Mouse (Mus musculus) lung, embryonic 16.5 days (tissue): ENCODE results near the gene Egln2. TPM values are rescaled to one million over a fixed set of nuclear protein-coding genes. Genes with fewer than 3 reads are reported as not detected.

Experiments
- ATAC-seq: fragments of 200-750 bp; cut with Nextera tagmentation; 2 replicates; pipeline ENCODE4 v1.8.0; 2017; ENCODE audit warnings: low read depth, mild to moderate bottlenecking, moderate library complexity
- H3K27ac ChIP-seq: fragments of 300-500 bp; sonication (generic); 2 replicates; pipeline ENCODE4 v1.5.1; 2014; ENCODE audit warnings: mild to moderate bottlenecking, control low read depth, low read length
- H3K27me3 ChIP-seq: fragments of 300-500 bp; sonication (generic); 2 replicates; pipeline ENCODE4 v1.6.1; 2014; ENCODE audit warnings: low read depth, low read length, mixed read lengths; ENCODE audit not compliant: control insufficient read depth, insufficient read depth
- H3K36me3 ChIP-seq: fragments of 300-500 bp; sonication (generic); 2 replicates; pipeline ENCODE4 v1.6.1; 2014; ENCODE audit warnings: low read length; ENCODE audit not compliant: control insufficient read depth, insufficient read depth
- H3K4me1 ChIP-seq: fragments of 300-500 bp; sonication (generic); replicated peaks from 2 replicates; pipeline ENCODE4 v1.6.1; 2014; ENCODE audit warnings: low read length, mixed read lengths; ENCODE audit not compliant: control insufficient read depth, insufficient read depth
- H3K4me2 ChIP-seq: fragments of 300-500 bp; sonication (generic); 2 replicates; pipeline ENCODE4 v1.6.1; 2014; ENCODE audit warnings: low read depth, low read length, control low read depth
- H3K4me3 ChIP-seq: fragments of 300-500 bp; sonication (generic); 2 replicates; pipeline ENCODE4 v1.5.1; 2014; ENCODE audit warnings: mild to moderate bottlenecking, low read length, control low read depth
- H3K9ac ChIP-seq: fragments of 300-500 bp; sonication (generic); 2 replicates; pipeline ENCODE4 v1.6.1; 2014; ENCODE audit warnings: low read length, control low read depth
- H3K9me3 ChIP-seq: fragments of 300-500 bp; sonication (generic); 2 replicates; pipeline ENCODE4 v1.6.1; 2016; ENCODE audit warnings: low read length; ENCODE audit not compliant: control insufficient read depth
- WGBS: fragments of 180-500 bp; shearing (Covaris S2); extraction: QIAGEN DNeasy Blood & Tissue Kit; methylation state at CpG from one replicate; pipeline ENCODE4 v1.1.7; 2014; 5-methylcytosine and 5-hydroxymethylcytosine counted together
- polyA plus RNA-seq: library from polyadenylated mRNA; unstranded; fragments of >200 nt; fragmentation: Nextera tagmentation; extraction: Ambion mirVana; gene quantifications from 2 replicates; pipeline ENCODE4 v1.2.1, GENCODE M21; 2015

The Egln2 gene
- polyA plus RNA-seq = 68.8 and 72.9 TPM in 2 replicates

DNA sequence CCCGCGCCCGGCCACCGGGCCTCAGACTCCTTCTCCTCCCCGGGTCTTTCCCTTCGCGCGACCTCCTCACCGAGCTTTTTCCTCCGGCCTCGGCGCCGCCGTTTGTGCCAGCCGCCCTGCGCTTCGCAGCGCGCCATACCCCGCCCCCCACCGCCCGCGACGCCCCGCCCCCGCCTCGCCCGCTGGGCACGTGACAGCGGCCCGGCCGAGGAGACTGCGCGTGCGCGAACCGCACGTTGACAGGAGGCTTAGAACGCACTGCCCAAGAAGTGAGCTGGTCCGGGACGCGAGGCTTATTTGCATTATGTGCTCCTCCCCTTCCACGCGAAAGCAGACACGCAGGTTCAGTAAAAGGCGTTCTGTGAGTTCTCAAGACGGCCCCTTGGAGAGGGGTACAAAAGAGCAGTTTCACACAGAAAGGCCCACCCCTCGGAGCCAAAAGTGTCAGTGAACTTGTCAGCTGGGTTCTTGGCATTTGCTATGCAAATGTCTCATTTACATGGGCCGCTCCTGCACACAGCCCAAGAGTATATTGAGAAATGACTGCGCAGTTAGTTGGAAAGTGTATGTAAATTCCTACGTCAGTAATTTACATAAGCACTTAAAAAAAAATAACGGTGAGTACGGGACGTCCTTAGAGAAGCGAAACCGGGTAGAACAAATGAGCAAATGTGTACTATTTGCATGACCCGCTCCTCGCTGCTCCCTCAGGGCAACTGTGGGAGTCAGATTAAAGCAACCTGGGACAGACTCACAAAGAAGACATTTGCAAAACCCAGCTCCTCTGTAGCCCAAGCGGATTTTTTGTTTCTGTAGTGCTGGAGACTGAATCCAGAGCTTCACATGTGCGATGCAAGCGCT lies at the start of gene Egln2:
Gene Egln2 (minus strand): TSS at position 189 of the 861 bp plus-strand sequence.
- Histone ChIP-seq H3K9ac (peak within 1 kb of the TSS; percentile 92), H3K4me3 (peak within 1 kb of the TSS; percentile 62), H3K9me3 (no peaks in the 10 kb centered on the region), H3K27me3 (no peaks in the 10 kb centered on the region), H3K36me3 (peaks cover 19% of the 10 kb centered on the region), H3K4me2 (peak within 1 kb of the TSS; percentile 89), H3K27ac (peak within 1 kb of the TSS; percentile 99), H3K4me1 (peaks cover 41% of the 10 kb centered on the region)
- 2% methylated on average over 61 of the region's 61 CpGs for WGBS
- ATAC-seq = peak; percentile 88

DNA sequence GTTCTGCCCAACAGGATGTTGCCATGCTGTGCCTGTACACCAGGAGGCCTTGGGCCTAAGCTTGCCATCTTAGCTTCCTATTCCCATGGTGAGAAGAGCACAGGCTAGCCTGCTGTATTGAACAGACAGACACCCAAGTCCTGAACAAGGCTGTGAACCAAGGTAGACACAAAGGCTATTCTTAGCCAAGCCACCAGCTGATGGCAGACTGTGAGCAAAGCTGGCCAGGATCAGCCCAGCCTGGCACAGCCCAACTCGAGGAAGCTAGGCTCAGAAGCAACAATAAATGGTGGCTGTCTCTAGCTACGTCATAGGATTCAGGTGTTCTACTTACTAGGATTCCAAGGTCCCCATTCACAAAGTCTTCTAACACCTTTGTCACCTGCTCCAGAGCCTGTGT lies 46.0 kb upstream of the Egln2 start:
- Histone ChIP-seq H3K36me3 (peaks cover 19% of the 10 kb centered on the region), H3K4me1 (no peaks in the 10 kb centered on the region), H3K27me3 (no peaks in the 10 kb centered on the region), H3K4me3 (no peak overlapping the region), H3K9me3 (no peaks in the 10 kb centered on the region), H3K9ac (no peak overlapping the region), H3K27ac (no peak overlapping the region), H3K4me2 (no peak overlapping the region)
- no peak for ATAC-seq
- 83% methylated on average over 2 of the region's 2 CpGs for WGBS

DNA sequence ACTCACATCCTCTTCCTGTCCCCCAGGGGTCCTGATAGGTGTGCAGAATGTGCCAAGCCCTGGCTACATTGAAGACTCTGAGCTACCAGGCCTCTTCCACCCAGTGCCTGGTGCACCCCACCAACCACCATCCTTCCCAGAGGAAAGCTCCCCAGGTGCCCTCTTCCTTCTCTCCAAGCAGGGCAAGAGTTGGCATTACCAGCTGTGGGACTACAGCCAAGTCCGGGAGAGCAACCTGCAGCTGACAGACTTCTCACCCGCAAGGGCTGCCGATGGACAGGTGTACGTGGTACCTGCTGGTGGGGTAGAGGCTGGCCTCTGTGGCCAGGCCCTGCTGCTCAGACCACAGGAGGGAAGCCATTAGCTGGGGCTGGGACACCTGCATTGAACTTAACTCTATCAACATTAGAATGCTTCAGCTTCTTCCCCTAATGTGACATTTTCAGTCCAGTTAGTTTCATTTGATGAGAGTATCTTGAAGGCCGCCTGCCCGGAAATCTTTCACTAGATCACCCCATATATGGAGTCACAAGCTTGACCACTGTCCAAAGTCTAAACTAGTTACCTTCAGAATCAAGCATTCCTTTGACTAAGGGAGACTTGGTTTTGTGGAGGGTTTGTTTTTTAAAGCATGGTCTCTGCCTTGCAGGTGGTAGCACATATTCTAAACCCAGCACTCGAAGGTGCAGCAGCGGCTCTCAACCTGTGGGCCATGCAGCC lies 37.3 kb upstream of the Egln2 start:
- Histone ChIP-seq H3K4me1 (no peaks in the 10 kb centered on the region), H3K4me3 (no peak overlapping the region), H3K27ac (no peak overlapping the region), H3K36me3 (peaks cover 9% of the 10 kb centered on the region), H3K9ac (no peak overlapping the region), H3K27me3 (no peaks in the 10 kb centered on the region), H3K9me3 (no peaks in the 10 kb centered on the region), H3K4me2 (no peak overlapping the region)
- 95% methylated on average over 8 of the region's 8 CpGs for WGBS
- ATAC-seq = no peak

DNA sequence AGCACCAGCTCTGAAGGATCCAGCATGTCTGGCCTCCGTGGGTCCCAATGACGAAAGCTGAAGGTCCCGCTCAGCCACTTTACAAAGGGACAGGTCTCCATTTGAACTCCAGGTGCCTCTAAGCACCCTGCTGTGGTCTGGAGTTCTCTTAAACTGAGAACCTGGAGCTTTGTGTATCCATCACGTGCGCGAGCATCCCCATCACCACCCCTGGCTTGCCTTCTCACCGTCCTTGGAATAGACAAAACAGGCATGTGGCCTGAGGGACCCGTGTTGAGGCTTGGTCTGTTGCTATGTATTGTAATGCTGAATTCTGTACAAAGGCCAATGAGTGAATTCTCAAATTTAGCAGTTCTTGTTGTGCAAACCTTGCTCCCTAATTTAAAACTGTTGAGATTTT lies 32.2 kb upstream of the Egln2 start:
- Histone ChIP-seq H3K4me1 (peaks cover 12% of the 10 kb centered on the region), H3K4me3 (no peak overlapping the region), H3K9me3 (no peaks in the 10 kb centered on the region), H3K9ac (no peak overlapping the region), H3K27ac (no peak overlapping the region), H3K27me3 (no peaks in the 10 kb centered on the region), H3K4me2 (no peak overlapping the region), H3K36me3 (peaks cover 3% of the 10 kb centered on the region; the same call in 1 of the 2 replicates)
- ATAC-seq = no peak
- WGBS = 88% methylated on average over 8 of the region's 8 CpGs

DNA sequence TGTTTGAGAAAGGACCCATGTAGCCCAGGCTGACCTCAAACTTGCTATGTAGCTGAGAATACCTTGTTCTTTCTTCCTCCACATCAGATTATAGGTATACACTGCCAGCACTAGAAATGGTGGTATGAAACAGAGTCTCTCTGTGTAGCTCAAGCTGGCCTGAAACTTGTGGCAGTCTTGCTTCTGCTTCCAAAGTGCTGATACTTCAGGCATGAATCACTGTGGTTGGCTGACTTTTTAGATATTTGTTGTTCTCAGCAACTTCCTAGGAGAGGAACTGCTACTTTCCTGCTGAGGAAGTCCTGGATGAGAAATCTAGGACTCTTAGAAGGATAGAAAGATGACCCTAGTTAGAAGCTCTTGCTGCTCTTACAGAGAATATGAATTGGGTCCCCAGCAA lies 31.8 kb upstream of the Egln2 start:
- Histone ChIP-seq H3K27me3 (no peaks in the 10 kb centered on the region), H3K36me3 (0 out of 2 replicates have a peak, but pooled peaks cover 4% of the 10 kb centered on the region), H3K9ac (no peak overlapping the region), H3K27ac (no peak overlapping the region), H3K4me3 (no peak overlapping the region), H3K4me2 (no peak overlapping the region), H3K9me3 (no peaks in the 10 kb centered on the region), H3K4me1 (peaks cover 15% of the 10 kb centered on the region)
- no peak for ATAC-seq

DNA sequence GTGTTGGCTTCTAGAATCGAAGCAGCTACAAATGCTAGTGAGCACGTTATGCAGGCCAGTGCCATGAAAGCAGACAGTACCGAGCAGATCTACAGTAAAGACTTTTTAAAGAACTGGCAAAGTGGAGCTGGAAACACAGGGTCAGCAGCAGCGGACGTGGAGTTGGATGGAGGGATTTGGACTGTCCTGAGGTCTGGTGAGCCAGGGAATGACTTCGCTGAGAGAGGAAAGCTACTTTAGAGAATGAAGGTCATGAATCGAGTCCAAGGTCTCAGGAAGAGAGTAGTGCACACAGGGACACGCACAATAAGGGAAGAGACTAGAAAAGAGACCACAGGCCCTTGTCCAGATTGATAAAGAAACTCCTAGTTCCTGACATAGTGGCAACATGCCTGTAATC lies 31.0 kb upstream of the Egln2 start:
- no peak overlapping the region for H3K9ac ChIP-seq
- no peak for ATAC-seq
- H3K27me3 ChIP-seq = no peaks in the 10 kb centered on the region
- no peak overlapping the region for H3K4me3 ChIP-seq
- H3K9me3 ChIP-seq = no peaks in the 10 kb centered on the region
- WGBS = 89% methylated on average over 8 of the region's 8 CpGs
- H3K4me1 ChIP-seq = peaks cover 15% of the 10 kb centered on the region
- H3K27ac ChIP-seq = no peak overlapping the region
- H3K4me2 ChIP-seq = no peak overlapping the region
- peaks cover 10% of the 10 kb centered on the region for H3K36me3 ChIP-seq

DNA sequence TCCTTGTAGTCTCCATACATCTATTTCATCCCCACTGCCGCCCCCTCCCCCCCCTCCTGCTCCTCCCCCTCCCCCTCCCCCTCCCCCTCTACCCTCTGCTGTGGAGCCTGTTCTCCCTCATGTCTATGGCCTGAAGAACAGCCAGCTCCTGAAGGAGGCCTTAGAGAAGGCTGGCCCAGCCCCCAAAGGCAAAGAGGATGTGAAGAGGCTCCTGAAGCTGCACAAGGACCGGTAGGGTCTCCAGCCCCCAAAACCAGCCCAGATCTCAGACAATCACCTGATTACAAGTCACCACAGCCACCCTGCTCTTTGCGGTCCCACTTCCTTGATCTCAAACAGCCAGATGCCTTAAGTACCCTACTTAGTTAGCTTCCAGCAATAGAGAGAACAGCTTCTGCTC lies 30.5 kb upstream of the Egln2 start:
- Histone ChIP-seq H3K9ac (no peak overlapping the region), H3K4me2 (no peak overlapping the region), H3K9me3 (no peaks in the 10 kb centered on the region), H3K4me1 (peaks cover 15% of the 10 kb centered on the region), H3K27me3 (no peaks in the 10 kb centered on the region), H3K4me3 (no peak overlapping the region), H3K36me3 (peaks cover 15% of the 10 kb centered on the region), H3K27ac (no peak overlapping the region)
- 80% methylated on average over 3 of the region's 3 CpGs for WGBS
- no peak for ATAC-seq

DNA sequence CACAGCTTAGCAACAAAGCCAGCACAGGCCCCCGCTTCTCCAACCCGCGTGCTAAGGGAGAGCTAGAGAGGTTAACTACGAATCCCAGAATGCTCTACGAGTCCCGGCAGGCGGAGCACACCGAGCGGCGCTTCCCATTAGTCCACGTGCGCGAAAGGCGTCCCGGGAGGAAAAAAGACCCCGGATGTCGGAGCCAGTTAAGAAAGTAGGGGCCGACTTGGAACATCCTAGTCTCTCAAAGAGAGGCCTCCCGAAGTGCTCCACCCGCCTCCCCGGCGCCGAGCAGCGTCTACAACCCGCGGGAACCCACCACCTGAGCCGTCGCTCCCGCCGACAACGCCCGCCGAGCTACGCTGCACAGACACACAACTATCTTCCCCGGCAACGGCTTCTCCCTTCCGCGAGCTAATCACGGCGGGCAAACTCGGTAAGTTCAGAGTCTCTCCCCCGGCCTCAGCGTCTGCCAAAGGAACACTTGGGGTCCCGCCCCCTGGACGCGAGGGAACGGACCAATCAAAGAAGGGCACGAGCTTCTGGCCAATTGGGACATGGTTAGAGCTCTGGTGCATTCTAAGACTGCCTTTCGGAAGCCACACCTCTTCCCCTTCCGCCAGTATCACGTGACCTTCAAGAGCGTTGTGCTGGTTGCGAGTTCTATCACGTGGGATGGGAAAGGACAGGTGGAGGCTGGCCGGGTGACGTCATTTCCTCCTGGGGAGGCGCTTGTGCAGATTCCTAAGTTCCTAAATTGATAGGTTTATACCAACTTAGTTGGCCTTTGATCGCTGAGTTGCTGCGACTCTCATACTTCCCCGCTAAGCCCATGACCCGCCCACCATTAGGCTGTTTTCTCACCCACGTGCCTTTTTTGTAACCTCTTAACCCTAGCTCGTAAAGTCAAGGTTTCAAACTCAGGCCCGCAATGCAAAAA lies 29.3 kb upstream of the Egln2 start, which contains the start of the genes BC024978 and Snrpa:
Gene BC024978 (plus strand): TSS at position 101 of the 931 bp plus-strand sequence.
Gene Snrpa (minus strand): TSS at position 591 of the 931 bp plus-strand sequence.
- peaks cover 15% of the 10 kb centered on the region for H3K4me1 ChIP-seq
- peaks cover 26% of the 10 kb centered on the region for H3K36me3 ChIP-seq
- no peaks in the 10 kb centered on the region for H3K27me3 ChIP-seq
- H3K4me2 ChIP-seq = peak within 1 kb of the TSS; percentile 72
- H3K4me3 ChIP-seq = peak within 1 kb of the TSS; percentile 85
- under 1% methylated on average over 64 of the region's 64 CpGs for WGBS
- no peaks in the 10 kb centered on the region for H3K9me3 ChIP-seq
- peak; percentile 99 for ATAC-seq
- peak within 1 kb of the TSS; percentile 93 for H3K9ac ChIP-seq
- peak within 1 kb of the TSS; percentile 100 for H3K27ac ChIP-seq
